Mouse (Mus musculus): ENCODE data around the gene Lgals2. TPM values are rescaled to one million over a fixed set of nuclear protein-coding genes. Genes with fewer than 3 reads are reported as not detected.

Lgals2 gene
- polyA plus RNA-seq, 1 experiment from 2014 or later = not detected

Small RNAs within 50 kb of the gene (microRNA-seq; reads per million reads assigned to microRNA genes)
- gene Mir6955 = not detected

Other genes starting within 250 kb of the Lgals2 start
- gene Elfn2, start 136.8 kb downstream of the Lgals2 start, polyA plus RNA-seq (2014; fragmentation: Nextera tagmentation; extraction: Ambion mirVana) = 0.15 and 0.73 TPM in 2 replicates
- gene Mfng, start 82.1 kb downstream of the Lgals2 start, polyA plus RNA-seq (2014; fragmentation: Nextera tagmentation; extraction: Ambion mirVana) = 34.1 and 34.9 TPM in 2 replicates
- gene Card10, start 52.5 kb downstream of the Lgals2 start, polyA plus RNA-seq (2014; fragmentation: Nextera tagmentation; extraction: Ambion mirVana) = 3.3 and 3.7 TPM in 2 replicates
- gene Cdc42ep1, start 12.9 kb downstream of the Lgals2 start, polyA plus RNA-seq (2014; fragmentation: Nextera tagmentation; extraction: Ambion mirVana) = 14.0 and 15.1 TPM in 2 replicates
- gene Gga1, start 21.7 kb upstream of the Lgals2 start, polyA plus RNA-seq (2014; fragmentation: Nextera tagmentation; extraction: Ambion mirVana) = 36.4 and 37.0 TPM in 2 replicates
- gene Gm49510, start 44.1 kb upstream of the Lgals2 start, polyA plus RNA-seq (2014; fragmentation: Nextera tagmentation; extraction: Ambion mirVana) = 0.27 TPM in 1 of 2 replicates, not detected in the other
- 14.4 and 15.3 TPM in 2 replicates for gene Sh3bp1, start 44.2 kb upstream of the Lgals2 start, polyA plus RNA-seq (2014; fragmentation: Nextera tagmentation; extraction: Ambion mirVana)
- gene Pdxp, start 58.4 kb upstream of the Lgals2 start, polyA plus RNA-seq (2014; fragmentation: Nextera tagmentation; extraction: Ambion mirVana) = 34.9 and 36.0 TPM in 2 replicates
- 263 and 311 TPM in 2 replicates for gene Lgals1, start 71.2 kb upstream of the Lgals2 start, polyA plus RNA-seq (2014; fragmentation: Nextera tagmentation; extraction: Ambion mirVana)
- gene Nol12, start 79.4 kb upstream of the Lgals2 start, polyA plus RNA-seq (2014; fragmentation: Nextera tagmentation; extraction: Ambion mirVana) = 55.9 and 58.8 TPM in 2 replicates
- 42.4 and 46.4 TPM in 2 replicates for gene Triobp, start 92.2 kb upstream of the Lgals2 start, polyA plus RNA-seq (2014; fragmentation: Nextera tagmentation; extraction: Ambion mirVana)
- 289 and 340 TPM in 2 replicates for gene H1f0, start 172.9 kb upstream of the Lgals2 start, polyA plus RNA-seq (2014; fragmentation: Nextera tagmentation; extraction: Ambion mirVana)
- not detected in 2 replicates for gene Galr3, start 186.4 kb upstream of the Lgals2 start, polyA plus RNA-seq (2014; fragmentation: Nextera tagmentation; extraction: Ambion mirVana)
- gene Ankrd54, start 207.4 kb upstream of the Lgals2 start, polyA plus RNA-seq (2014; fragmentation: Nextera tagmentation; extraction: Ambion mirVana) = 59.5 and 65.6 TPM in 2 replicates
- 250 and 259 TPM in 2 replicates for gene Eif3l, start 219.7 kb upstream of the Lgals2 start, polyA plus RNA-seq (2014; fragmentation: Nextera tagmentation; extraction: Ambion mirVana)